In genomic region chr15:81879531-81880401, GRCm38 (mm10) we compare ENCODE assay signal across 7 mouse cellular contexts. TPM values are rescaled to one million over a fixed set of nuclear protein-coding genes. Genes with fewer than 3 reads are reported as not detected.
DNase-seq lines count a peak whose midpoint lies in the region; ATAC-seq lines count a peak whose summit lies in the region.

No protein-coding gene starts in this region.

- H3K27me3 ChIP-seq in neural tube, embryonic 11.5 days (ENCODE audit: control insufficient read depth, insufficient read depth, low read length), result no peaks in the 10 kb centered on the region
- no peaks in the 10 kb centered on the region for H3K27me3 ChIP-seq in heart, embryonic 15.5 days

- no peak overlapping the region for H3K4me2 ChIP-seq in neural tube, embryonic 11.5 days (ENCODE audit: low read depth)
- H3K4me2 ChIP-seq in heart, embryonic 15.5 days, result peak overlapping the region; percentile 14

- WGBS in neural tube, embryonic 11.5 days, result 72% methylated on average over 5 of the region's 5 CpGs
- WGBS in heart, embryonic 15.5 days, result 21% methylated on average over 5 of the region's 5 CpGs

- no peak overlapping the region for H3K27ac ChIP-seq in neural tube, embryonic 11.5 days (ENCODE audit: low read depth, low read length)
- peak overlapping the region; percentile 66 for H3K27ac ChIP-seq in heart, embryonic 15.5 days

- peaks cover 2% of the 10 kb centered on the region; the same call in 1 of the 2 replicates for H3K4me1 ChIP-seq in neural tube, embryonic 11.5 days (ENCODE audit: control insufficient read depth, insufficient read depth, low read length)
- H3K4me1 ChIP-seq in heart, embryonic 15.5 days (replicated peaks), result peaks cover 54% of the 10 kb centered on the region

- peak; percentile 17 for DNase-seq in neural tube, embryonic 11.5 days (ENCODE audit: low spot score)
- DNase-seq in neural tube, embryonic 10.5 days (ENCODE audit: extremely low spot score, low spot score), result no peak
- peak; percentile 83 to 84 for DNase-seq in left cerebral cortex, postnatal 36 days (ENCODE audit: low spot score in 2 of 2)
- DNase-seq in c-Kit-positive CD71-positive TER-119-positive erythroid progenitor cells, embryonic 14.5 days (ENCODE audit: low spot score), result no peak
- no peak for DNase-seq in thymus, adult 18-20 months
- no peak for DNase-seq in thymus, postnatal 0 days (ENCODE audit: low spot score)

- H3K36me3 ChIP-seq in neural tube, embryonic 11.5 days (ENCODE audit: control insufficient read depth, insufficient read depth, low read length), result no peaks in the 10 kb centered on the region; the same call in 1 of the 2 replicates
- H3K36me3 ChIP-seq in heart, embryonic 15.5 days, result 0 out of 2 replicates have a peak, but pooled peaks cover 3% of the 10 kb centered on the region

- H3K4me3 ChIP-seq in neural tube, embryonic 11.5 days (ENCODE audit: low read depth, low read length), result no peak overlapping the region
- no peak overlapping the region for H3K4me3 ChIP-seq in heart, embryonic 15.5 days

- H3K9me3 ChIP-seq in neural tube, embryonic 11.5 days (ENCODE audit: control insufficient read depth, low read length), result no peaks in the 10 kb centered on the region
- H3K9me3 ChIP-seq in heart, embryonic 15.5 days (replicated peaks), result no peaks in the 10 kb centered on the region

- intact Hi-C loops in left cerebral cortex, postnatal 36 days (cut with DNase I), result no loop called here

- no peak overlapping the region for H3K9ac ChIP-seq in neural tube, embryonic 11.5 days (ENCODE audit: low read length)
- H3K9ac ChIP-seq in heart, embryonic 15.5 days, result no peak overlapping the region

- ATAC-seq in neural tube, embryonic 11.5 days (ENCODE audit: insufficient read depth, low FRiP score, low TSS enrichment), result no peak
- ATAC-seq in heart, embryonic 15.5 days (replicated peaks; ENCODE audit: insufficient number of reproducible peaks, insufficient read depth, low FRiP score, low read depth), result peak; percentile 71

RNA-seq across cellular contexts. Expression of gene Aco2, which starts 7.7 kb away (rescaled TPM):
- 190 and 200 TPM in 2 replicates for polyA plus RNA-seq in neural tube, embryonic 11.5 days (2014; fragmentation: Nextera tagmentation; extraction: Ambion mirVana)
- 610 and 636 TPM in 2 replicates for polyA plus RNA-seq in heart, embryonic 15.5 days (2015; fragmentation: Nextera tagmentation; extraction: Ambion mirVana)
- total RNA-seq in left cerebral cortex, postnatal 36 days (2021), result 100 to 1,000 TPM; 425 to 455 TPM
- 126 and 136 TPM in 2 replicates for polyA plus RNA-seq in thymus, postnatal 0 days (2015; fragmentation: Nextera tagmentation; extraction: Ambion mirVana)

RNA-seq across cellular contexts. Expression of gene Phf5a, which starts 8.1 kb away (rescaled TPM):
- 197 and 203 TPM in 2 replicates for polyA plus RNA-seq in neural tube, embryonic 11.5 days (2014; fragmentation: Nextera tagmentation; extraction: Ambion mirVana)
- 70.5 and 97.6 TPM in 2 replicates for polyA plus RNA-seq in heart, embryonic 15.5 days (2015; fragmentation: Nextera tagmentation; extraction: Ambion mirVana)
- total RNA-seq in left cerebral cortex, postnatal 36 days (2021), result 10 to 100 TPM; 31.0 to 36.3 TPM
- 154 and 161 TPM in 2 replicates for polyA plus RNA-seq in thymus, postnatal 0 days (2015; fragmentation: Nextera tagmentation; extraction: Ambion mirVana)

RNA-seq across cellular contexts. Expression of gene Tob2, which starts 21.2 kb away (rescaled TPM):
- polyA plus RNA-seq in neural tube, embryonic 11.5 days (2014; fragmentation: Nextera tagmentation; extraction: Ambion mirVana), result 15.8 and 15.9 TPM in 2 replicates
- 15.8 and 17.6 TPM in 2 replicates for polyA plus RNA-seq in heart, embryonic 15.5 days (2015; fragmentation: Nextera tagmentation; extraction: Ambion mirVana)
- 10 to 100 TPM; 26.4 to 37.6 TPM for total RNA-seq in left cerebral cortex, postnatal 36 days (2021)
- 28.8 TPM in 2 replicates for polyA plus RNA-seq in thymus, postnatal 0 days (2015; fragmentation: Nextera tagmentation; extraction: Ambion mirVana)

RNA-seq across cellular contexts. Expression of gene Polr3h, which starts 46.3 kb away (rescaled TPM):
- 73.9 and 83.0 TPM in 2 replicates for polyA plus RNA-seq in neural tube, embryonic 11.5 days (2014; fragmentation: Nextera tagmentation; extraction: Ambion mirVana)
- polyA plus RNA-seq in heart, embryonic 15.5 days (2015; fragmentation: Nextera tagmentation; extraction: Ambion mirVana), result 134 and 145 TPM in 2 replicates
- total RNA-seq in left cerebral cortex, postnatal 36 days (2021), result 10 to 100 TPM; 46.7 to 58.5 TPM
- 81.8 and 84.1 TPM in 2 replicates for polyA plus RNA-seq in thymus, postnatal 0 days (2015; fragmentation: Nextera tagmentation; extraction: Ambion mirVana)

RNA-seq across cellular contexts. Expression of gene Csdc2, which starts 56.8 kb away (rescaled TPM):
- 25.7 and 27.7 TPM in 2 replicates for polyA plus RNA-seq in neural tube, embryonic 11.5 days (2014; fragmentation: Nextera tagmentation; extraction: Ambion mirVana)
- 5.7 and 9.6 TPM in 2 replicates for polyA plus RNA-seq in heart, embryonic 15.5 days (2015; fragmentation: Nextera tagmentation; extraction: Ambion mirVana)
- 10 to 100 TPM; 83.6 to 86.1 TPM for total RNA-seq in left cerebral cortex, postnatal 36 days (2021)
- polyA plus RNA-seq in thymus, postnatal 0 days (2015; fragmentation: Nextera tagmentation; extraction: Ambion mirVana), result 0.62 and 0.88 TPM in 2 replicates

Comparison
In these comparisons a context has a peak if more than half of its experiments do, and no peak if none do; other contexts are left out.
1. DNase-seq: peak in neural tube, embryonic 11.5 days (single experiment) and left cerebral cortex, postnatal 36 days (2 of 2); none in neural tube, embryonic 10.5 days (single experiment), c-Kit-positive CD71-positive TER-119-positive erythroid progenitor cells, embryonic 14.5 days (single experiment), thymus, adult 18-20 months (0 of 2) and thymus, postnatal 0 days (single experiment).